ENCODE assay signal across 21 mouse cellular contexts in the genomic region with DNA sequence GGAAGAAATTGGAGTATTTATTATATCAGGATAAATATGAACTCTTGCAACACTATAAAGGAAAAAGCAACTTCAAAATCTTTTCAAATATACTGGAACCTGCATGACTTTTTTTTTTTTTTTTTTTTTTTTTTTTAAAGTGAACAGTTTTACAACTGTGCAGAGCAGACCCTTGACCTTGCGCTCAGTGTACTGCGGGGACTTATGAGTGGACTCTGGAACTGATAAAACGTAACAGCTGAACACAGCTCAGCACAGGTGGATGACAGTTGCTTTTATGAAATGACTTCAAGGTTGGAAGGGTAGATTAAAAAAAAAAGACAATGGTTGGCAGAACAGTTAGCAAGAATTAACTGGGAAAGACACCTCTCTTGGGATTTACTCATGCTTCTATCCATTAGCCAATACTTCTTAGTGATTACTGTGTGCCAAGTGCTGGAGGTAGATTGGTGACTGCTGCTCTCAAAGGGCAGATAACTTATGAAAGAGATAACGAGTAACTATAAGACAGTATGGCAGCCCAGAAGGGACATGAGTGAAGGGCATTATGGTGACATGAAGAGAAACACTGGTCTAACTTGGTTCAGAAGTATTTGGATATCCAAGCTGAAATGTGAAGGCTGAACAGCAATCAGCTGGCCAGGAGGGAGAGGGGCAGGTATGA. TPM values are rescaled to one million over a fixed set of nuclear protein-coding genes. Genes with fewer than 3 reads are reported as not detected.
"Had no signal": no experiment of that assay in that cellular context is flagged by ENCODE, and none has a peak within 500 bp of the region (broad histone marks: within the 10 kb centered on the region; RNA-seq: fewer than 3 reads in every experiment).

No protein-coding gene starts in this region.

- H3K4me2 ChIP-seq: limb, embryonic 13.5 days; liver, embryonic 15.5 days; lung, embryonic 14.5 days; midbrain, embryonic 11.5 days; midbrain, embryonic 15.5 days; neural tube, embryonic 12.5 days had no signal

- H3K27ac ChIP-seq: layer of hippocampus, adult 2 months; limb, embryonic 13.5 days; liver, embryonic 15.5 days; macrophage; midbrain, embryonic 15.5 days; neural tube, embryonic 12.5 days had no signal

- H3K4me3 ChIP-seq: layer of hippocampus, adult 2 months; limb, embryonic 13.5 days; liver, embryonic 15.5 days; megakaryocyte, embryonic 14.5 days; midbrain, embryonic 15.5 days; neural tube, embryonic 12.5 days had no signal

- DNase-seq: kidney, adult 8-10 months; kidney, postnatal 14 days; left cerebral cortex, postnatal 4 days; lung, embryonic 14.5 days; lung, postnatal 14 days; spleen, adult 18-20 months; thymus, adult 18-20 months; thymus, postnatal 25 days had no signal

- H3K27me3 ChIP-seq: neural tube, embryonic 12.5 days had no signal

- H3K9ac ChIP-seq: limb, embryonic 13.5 days; liver, embryonic 15.5 days; lung, embryonic 14.5 days; midbrain, embryonic 15.5 days; neural tube, embryonic 12.5 days had no signal

- H3K9me3 ChIP-seq: limb, embryonic 13.5 days; liver, embryonic 15.5 days; megakaryocyte, embryonic 14.5 days; midbrain, embryonic 15.5 days; neural tube, embryonic 12.5 days had no signal

- ATAC-seq: midbrain, embryonic 15.5 days had no signal

RNA-seq across cellular contexts. Expression of a gene that starts 2.0 kb away (rescaled TPM):
- total RNA-seq: monocyte, adult 5-6 weeks; neutrophil, adult 5-6 weeks had no signal
- polyA plus RNA-seq: macrophage had no signal

RNA-seq across cellular contexts. Expression of a gene that starts 23.4 kb away (rescaled TPM):
- total RNA-seq: layer of hippocampus, adult 2 months; layer of hippocampus, postnatal 10 days; left cerebral cortex, postnatal 4 days; monocyte, adult 5-6 weeks; neutrophil, adult 5-6 weeks had no signal
- polyA plus RNA-seq: liver, embryonic 15.5 days; lung, embryonic 14.5 days; macrophage; midbrain, embryonic 11.5 days; stomach, embryonic 14.5 days; urinary bladder, adult 2 months had no signal
